Mouse (Mus musculus): ENCODE data around the gene Mad2l2. TPM values are rescaled to one million over a fixed set of nuclear protein-coding genes. Genes with fewer than 3 reads are reported as not detected.
A peak's percentile ranks its signal among the peaks of the same experiment; 100 is the strongest.
"Not testable (repeated sequence)": the region's sequence is repeated elsewhere in the genome, so short reads cannot be mapped to it uniquely, and the experiment has no call there.

The Mad2l2 gene
- polyA plus RNA-seq, 1 experiment from 2014 or later, result 44.7 TPM

- Histone ChIP-seq H3K9ac (ENCODE audit: low read depth, low read length) (no peak overlapping the region), H3K4me1 (replicated peaks; ENCODE audit: control insufficient read depth, insufficient read depth, low read length) (no peaks in the 10 kb centered on the region), H3K27me3 (replicated peaks; ENCODE audit: control insufficient read depth, insufficient read depth, low read length) (peaks cover 3% of the 10 kb centered on the region), H3K27ac (ENCODE audit: low read depth, low read length) (no peak overlapping the region), H3K4me3 (ENCODE audit: low read depth, low read length) (no peak overlapping the region), H3K9me3 (ENCODE audit: control insufficient read depth, low read length) (no peaks in the 10 kb centered on the region; the same call in 1 of the 2 replicates), H3K36me3 (ENCODE audit: control insufficient read depth, insufficient read depth, low read length) (no peaks in the 10 kb centered on the region), H3K4me2 (peak overlapping the region; percentile 18; the same call in 1 of the 2 replicates)
- ATAC-seq (replicated peaks; ENCODE audit: low FRiP score) (peak; percentile 33; the same call in 1 of the 2 replicates), DNase-seq (ENCODE audit: low spot score) (no peak)
- WGBS, result 3% methylated on average over 15 of the region's 15 CpGs
Measured at GRCm38 (mm10) chr4:148115467-148115866, 14.7 kb upstream of the Mad2l2 start.

GRCm38 (mm10) chr4:148116657-148117056, 13.5 kb upstream of the Mad2l2 start:
- H3K4me2 ChIP-seq, result no peak overlapping the region
- no peak overlapping the region for H3K9ac ChIP-seq (ENCODE audit: low read depth, low read length)
- no peak for ATAC-seq (replicated peaks; ENCODE audit: low FRiP score)
- H3K9me3 ChIP-seq (ENCODE audit: control insufficient read depth, low read length), result no peaks in the 10 kb centered on the region; the same call in 1 of the 2 replicates
- H3K4me1 ChIP-seq (replicated peaks; ENCODE audit: control insufficient read depth, insufficient read depth, low read length), result no peaks in the 10 kb centered on the region
- no peak for DNase-seq (ENCODE audit: low spot score)
- no peak overlapping the region for H3K27ac ChIP-seq (ENCODE audit: low read depth, low read length)
- H3K4me3 ChIP-seq (ENCODE audit: low read depth, low read length), result no peak overlapping the region
- H3K36me3 ChIP-seq (ENCODE audit: control insufficient read depth, insufficient read depth, low read length), result no peaks in the 10 kb centered on the region
- peaks cover 9% of the 10 kb centered on the region for H3K27me3 ChIP-seq (replicated peaks; ENCODE audit: control insufficient read depth, insufficient read depth, low read length)
- 65% methylated on average over 4 of the region's 4 CpGs for WGBS

- Histone ChIP-seq H3K4me2 (no peak overlapping the region), H3K27ac (ENCODE audit: low read depth, low read length) (no peak overlapping the region), H3K9me3 (ENCODE audit: control insufficient read depth, low read length) (no peaks in the 10 kb centered on the region; the same call in 1 of the 2 replicates), H3K36me3 (ENCODE audit: control insufficient read depth, insufficient read depth, low read length) (no peaks in the 10 kb centered on the region), H3K27me3 (replicated peaks; ENCODE audit: control insufficient read depth, insufficient read depth, low read length) (peaks cover 9% of the 10 kb centered on the region), H3K9ac (ENCODE audit: low read depth, low read length) (no peak overlapping the region), H3K4me1 (replicated peaks; ENCODE audit: control insufficient read depth, insufficient read depth, low read length) (no peaks in the 10 kb centered on the region), H3K4me3 (ENCODE audit: low read depth, low read length) (no peak overlapping the region)
- ATAC-seq (replicated peaks; ENCODE audit: low FRiP score) (no peak), DNase-seq (ENCODE audit: low spot score) (no peak)
- WGBS, result 67% methylated on average over 4 of the region's 4 CpGs
Measured at GRCm38 (mm10) chr4:148117392-148117791, 12.8 kb upstream of the Mad2l2 start.

GRCm38 (mm10) chr4:148119578-148119977, 10.6 kb upstream of the Mad2l2 start:
- not testable (repeated sequence) for H3K27ac ChIP-seq (ENCODE audit: low read depth, low read length); H3K4me1 ChIP-seq (replicated peaks; ENCODE audit: control insufficient read depth, insufficient read depth, low read length); H3K9me3 ChIP-seq (ENCODE audit: control insufficient read depth, low read length); H3K36me3 ChIP-seq (ENCODE audit: control insufficient read depth, insufficient read depth, low read length); H3K4me3 ChIP-seq (ENCODE audit: low read depth, low read length); H3K4me2 ChIP-seq; H3K27me3 ChIP-seq (replicated peaks; ENCODE audit: control insufficient read depth, insufficient read depth, low read length); ATAC-seq (replicated peaks; ENCODE audit: low FRiP score); DNase-seq (ENCODE audit: low spot score); H3K9ac ChIP-seq (ENCODE audit: low read depth, low read length)
- WGBS, result 76% methylated on average over 9 of the region's 9 CpGs

GRCm38 (mm10) chr4:148120555-148120954, 9.6 kb upstream of the Mad2l2 start:
- no peak overlapping the region for H3K9ac ChIP-seq (ENCODE audit: low read depth, low read length)
- no peak for DNase-seq (ENCODE audit: low spot score)
- H3K4me2 ChIP-seq, result no peak overlapping the region
- H3K27me3 ChIP-seq (replicated peaks; ENCODE audit: control insufficient read depth, insufficient read depth, low read length), result peaks cover 5% of the 10 kb centered on the region
- no peak overlapping the region for H3K27ac ChIP-seq (ENCODE audit: low read depth, low read length)
- 74% methylated on average over 9 of the region's 9 CpGs for WGBS
- no peaks in the 10 kb centered on the region for H3K36me3 ChIP-seq (ENCODE audit: control insufficient read depth, insufficient read depth, low read length)
- ATAC-seq (replicated peaks; ENCODE audit: low FRiP score), result no peak
- H3K4me3 ChIP-seq (ENCODE audit: low read depth, low read length), result no peak overlapping the region
- H3K4me1 ChIP-seq (replicated peaks; ENCODE audit: control insufficient read depth, insufficient read depth, low read length), result no peaks in the 10 kb centered on the region
- H3K9me3 ChIP-seq (ENCODE audit: control insufficient read depth, low read length), result no peaks in the 10 kb centered on the region; the same call in 1 of the 2 replicates

- ATAC-seq (replicated peaks; ENCODE audit: low FRiP score) (no peak), DNase-seq (ENCODE audit: low spot score) (no peak)
- Histone ChIP-seq H3K9me3 (ENCODE audit: control insufficient read depth, low read length) (no peaks in the 10 kb centered on the region; the same call in 1 of the 2 replicates), H3K36me3 (ENCODE audit: control insufficient read depth, insufficient read depth, low read length) (no peaks in the 10 kb centered on the region), H3K4me2 (no peak overlapping the region), H3K4me1 (replicated peaks; ENCODE audit: control insufficient read depth, insufficient read depth, low read length) (no peaks in the 10 kb centered on the region), H3K27ac (ENCODE audit: low read depth, low read length) (no peak overlapping the region), H3K9ac (ENCODE audit: low read depth, low read length) (no peak overlapping the region), H3K27me3 (replicated peaks; ENCODE audit: control insufficient read depth, insufficient read depth, low read length) (peaks cover 5% of the 10 kb centered on the region), H3K4me3 (ENCODE audit: low read depth, low read length) (no peak overlapping the region)
- WGBS, result 81% methylated on average over 4 of the region's 4 CpGs
Measured at GRCm38 (mm10) chr4:148121362-148121761, 8.8 kb upstream of the Mad2l2 start.

- WGBS, result 31% methylated on average over 6 of the region's 6 CpGs
- ATAC-seq (replicated peaks; ENCODE audit: low FRiP score) (no peak), DNase-seq (ENCODE audit: low spot score) (no peak)
- Histone ChIP-seq H3K9me3 (ENCODE audit: control insufficient read depth, low read length) (no peaks in the 10 kb centered on the region), H3K4me1 (replicated peaks; ENCODE audit: control insufficient read depth, insufficient read depth, low read length) (no peaks in the 10 kb centered on the region), H3K4me3 (ENCODE audit: low read depth, low read length) (no peak overlapping the region), H3K27ac (ENCODE audit: low read depth, low read length) (no peak overlapping the region), H3K9ac (ENCODE audit: low read depth, low read length) (no peak overlapping the region), H3K36me3 (ENCODE audit: control insufficient read depth, insufficient read depth, low read length) (no peaks in the 10 kb centered on the region), H3K27me3 (replicated peaks; ENCODE audit: control insufficient read depth, insufficient read depth, low read length) (peaks cover 7% of the 10 kb centered on the region), H3K4me2 (no peak overlapping the region)
Measured at GRCm38 (mm10) chr4:148121982-148122693, 8.0 kb upstream of the Mad2l2 start.

GRCm38 (mm10) chr4:148122694-148123066, 7.5 kb upstream of the Mad2l2 start:
- Histone ChIP-seq H3K36me3 (ENCODE audit: control insufficient read depth, insufficient read depth, low read length) (no peaks in the 10 kb centered on the region), H3K9me3 (ENCODE audit: control insufficient read depth, low read length) (no peaks in the 10 kb centered on the region), H3K4me2 (no peak overlapping the region), H3K27ac (ENCODE audit: low read depth, low read length) (no peak overlapping the region), H3K27me3 (replicated peaks; ENCODE audit: control insufficient read depth, insufficient read depth, low read length) (peaks cover 12% of the 10 kb centered on the region), H3K9ac (ENCODE audit: low read depth, low read length) (no peak overlapping the region), H3K4me1 (replicated peaks; ENCODE audit: control insufficient read depth, insufficient read depth, low read length) (no peaks in the 10 kb centered on the region), H3K4me3 (ENCODE audit: low read depth, low read length) (no peak overlapping the region)
- 70% methylated on average over 3 of the region's 3 CpGs for WGBS
- no peak for ATAC-seq (replicated peaks; ENCODE audit: low FRiP score)
- no peak for DNase-seq (ENCODE audit: low spot score)

- Histone ChIP-seq H3K27me3 (replicated peaks; ENCODE audit: control insufficient read depth, insufficient read depth, low read length) (peaks cover 55% of the 10 kb centered on the region), H3K4me2 (no peak overlapping the region), H3K4me3 (ENCODE audit: low read depth, low read length) (no peak overlapping the region), H3K9me3 (ENCODE audit: control insufficient read depth, low read length) (no peaks in the 10 kb centered on the region), H3K4me1 (replicated peaks; ENCODE audit: control insufficient read depth, insufficient read depth, low read length) (no peaks in the 10 kb centered on the region), H3K27ac (ENCODE audit: low read depth, low read length) (no peak overlapping the region), H3K36me3 (ENCODE audit: control insufficient read depth, insufficient read depth, low read length) (no peaks in the 10 kb centered on the region), H3K9ac (ENCODE audit: low read depth, low read length) (no peak overlapping the region)
- no peak for ATAC-seq (replicated peaks; ENCODE audit: low FRiP score)
- no peak for DNase-seq (ENCODE audit: low spot score)
- WGBS, result 72% methylated on average over 1 of the region's 1 CpGs
Measured at GRCm38 (mm10) chr4:148128241-148128640, 1.9 kb upstream of the Mad2l2 start.
